Mouse (Mus musculus) forebrain, embryonic 15.5 days (tissue): ENCODE measurements at regions not wholly inside any gene's neighbourhood (a gene's known extent, or its start where the extent isn't known, plus 50 kb on each side); places are given as distances from the start of the nearest gene placed in this dataset.

ENCODE experiments used
- ATAC-seq: fragments of 200-750 bp; cut with Nextera tagmentation; replicated peaks from 2 replicates; pipeline ENCODE4 v1.8.0; 2017; ENCODE audit warnings: mild to moderate bottlenecking, moderate TSS enrichment, moderate library complexity
- H3K27ac ChIP-seq: fragments of 300-500 bp; sonication (generic); replicated peaks from 2 replicates; pipeline ENCODE4 v1.5.1; 2015; ENCODE audit warnings: mild to moderate bottlenecking, inconsistent platforms
- H3K27me3 ChIP-seq: fragments of 300-500 bp; sonication (generic); 2 replicates; pipeline ENCODE4 v1.6.1; 2015; ENCODE audit warnings: inconsistent platforms
- H3K36me3 ChIP-seq: fragments of 300-500 bp; sonication (generic); 2 replicates; pipeline ENCODE4 v1.6.1; 2015; ENCODE audit warnings: mild to moderate bottlenecking, inconsistent platforms
- H3K4me1 ChIP-seq: fragments of 300-500 bp; sonication (generic); 2 replicates; pipeline ENCODE4 v1.6.1; 2015; ENCODE audit warnings: inconsistent platforms
- H3K4me2 ChIP-seq: fragments of 300-500 bp; sonication (generic); replicated peaks from 2 replicates; pipeline ENCODE4 v1.6.1; 2015; ENCODE audit warnings: mild to moderate bottlenecking, inconsistent platforms
- H3K4me3 ChIP-seq: fragments of 300-500 bp; sonication (generic); 2 replicates; pipeline ENCODE4 v1.5.1; 2015; ENCODE audit warnings: mild to moderate bottlenecking, inconsistent platforms
- H3K9ac ChIP-seq: fragments of 300-500 bp; sonication (generic); replicated peaks from 2 replicates; pipeline ENCODE4 v1.6.1; 2015; ENCODE audit warnings: mild to moderate bottlenecking, inconsistent platforms
- H3K9me3 ChIP-seq: fragments of 300-500 bp; sonication (generic); 2 replicates; pipeline ENCODE4 v1.6.1; 2016; ENCODE audit warnings: inconsistent platforms
- WGBS: fragments of 180-500 bp; shearing (Covaris S2); methylation state at CpG from one replicate; pipeline ENCODE4 v1.1.7; 2015; ENCODE audit warnings: mixed read lengths; 5-methylcytosine and 5-hydroxymethylcytosine counted together

DNA sequence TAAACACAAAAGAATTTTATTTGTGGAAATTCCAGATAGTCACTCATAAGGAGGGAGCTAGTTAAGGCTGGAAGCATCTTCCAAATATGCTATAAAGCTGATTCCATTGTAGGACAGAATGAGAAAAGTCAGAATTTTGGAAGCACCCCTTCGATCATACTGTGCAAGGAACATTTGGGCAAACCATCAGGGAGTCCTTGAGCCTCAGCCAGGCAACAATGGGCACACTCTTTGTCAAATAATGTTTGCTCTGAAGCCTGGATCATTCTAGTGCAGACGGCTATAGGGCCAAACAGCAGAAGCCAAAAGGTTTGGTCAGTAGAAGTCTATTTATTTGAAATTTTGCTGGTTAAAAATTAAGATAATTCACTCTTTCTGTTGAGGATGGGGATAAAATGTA, 114.7 kb upstream of the Cadm2 start:
- Histone ChIP-seq H3K36me3 (no peaks in the 10 kb centered on the region), H3K4me3 (no peak overlapping the region), H3K4me1 (no peaks in the 10 kb centered on the region), H3K27me3 (no peaks in the 10 kb centered on the region), H3K9me3 (no peaks in the 10 kb centered on the region), H3K9ac (no peak overlapping the region), H3K4me2 (no peak overlapping the region), H3K27ac (no peak overlapping the region)
- no peak for ATAC-seq
- 82% methylated on average over 2 of the region's 2 CpGs for WGBS

DNA sequence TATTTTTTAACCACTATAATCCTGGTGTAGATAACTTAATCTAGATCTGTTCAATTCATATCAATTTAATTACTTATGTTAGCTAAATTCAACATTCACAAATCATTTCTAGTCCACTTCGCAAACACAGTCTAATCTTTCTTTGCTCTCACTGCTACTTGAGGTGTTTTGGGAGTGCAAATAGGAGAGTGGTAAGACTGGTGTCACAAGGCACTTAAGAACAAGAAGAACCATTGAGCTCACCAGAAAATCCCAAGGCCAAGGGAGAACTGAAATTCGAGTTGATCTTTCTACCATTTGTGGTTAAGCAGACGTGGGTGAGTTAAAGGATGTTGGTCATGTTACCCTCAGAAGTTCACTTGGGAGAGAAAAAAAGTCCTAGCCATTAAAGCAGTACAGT, 77.9 kb upstream of the Cadm2 start:
- Histone ChIP-seq H3K4me1 (no peaks in the 10 kb centered on the region), H3K27me3 (no peaks in the 10 kb centered on the region), H3K4me3 (no peak overlapping the region), H3K9ac (no peak overlapping the region), H3K9me3 (no peaks in the 10 kb centered on the region), H3K27ac (no peak overlapping the region), H3K4me2 (no peak overlapping the region), H3K36me3 (no peaks in the 10 kb centered on the region)
- no peak for ATAC-seq
- 79% methylated on average over 3 of the region's 3 CpGs for WGBS
